Mouse (Mus musculus): ENCODE data around the gene Gm21209.
"Not testable (repeated sequence)": the region's sequence is repeated elsewhere in the genome, so short reads cannot be mapped to it uniquely, and the experiment has no call there.

The Gm21209 gene

DNA sequence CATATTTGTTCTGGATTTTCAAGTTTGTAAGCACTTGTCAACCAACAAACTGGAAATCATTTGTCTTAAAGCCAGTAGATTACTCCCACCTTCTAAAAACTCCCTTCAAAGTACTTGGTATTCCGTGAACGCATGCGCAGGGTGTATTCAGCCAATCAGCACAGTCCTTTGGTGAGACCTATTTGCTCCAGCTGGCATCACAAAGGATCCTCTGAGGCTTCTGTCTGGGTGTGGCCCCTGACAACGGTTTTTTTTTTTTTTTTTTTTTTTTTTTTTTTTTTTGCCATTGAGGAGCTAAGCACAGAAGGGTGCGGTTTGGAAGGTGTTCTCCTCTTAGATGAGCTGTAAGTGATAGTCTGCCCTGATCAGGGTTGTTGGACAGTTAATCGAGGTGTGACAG is at the start of gene Gm21209:
TSS of gene Gm21209 (plus strand) at position 301 of the 400 bp plus-strand sequence.
- ATAC-seq (ENCODE audit: low TSS enrichment), result not testable (repeated sequence)
